Mouse (Mus musculus) lung, postnatal 0 days (tissue): ENCODE measurements around the gene Bard1. TPM values are rescaled to one million over a fixed set of nuclear protein-coding genes. Genes with fewer than 3 reads are reported as not detected.

Experiments
- ATAC-seq: fragments of 200-750 bp; cut with Nextera tagmentation; 2 replicates; pipeline ENCODE4 v1.8.0; 2017; ENCODE audit warnings: moderate library complexity
- DNase-seq: peaks from one replicate; pipeline ENCODE4 v3.0.0-alpha.2; 2016; ENCODE audit warnings: low spot score
- H3K27ac ChIP-seq: fragments of 300-500 bp; sonication (generic); 2 replicates; pipeline ENCODE4 v1.5.1; 2014; ENCODE audit warnings: antibody characterized with exemption, mild to moderate bottlenecking, low read length, mixed read lengths
- H3K27me3 ChIP-seq: fragments of 300-500 bp; sonication (generic); replicated peaks from 2 replicates; pipeline ENCODE4 v1.6.1; 2014; ENCODE audit warnings: low read length, mixed read lengths; ENCODE audit not compliant: insufficient read depth
- H3K36me3 ChIP-seq: fragments of 300-500 bp; sonication (generic); 2 replicates; pipeline ENCODE4 v1.6.1; 2014; ENCODE audit warnings: low read length, mixed read lengths; ENCODE audit not compliant: insufficient read depth
- H3K4me1 ChIP-seq: fragments of 300-500 bp; sonication (generic); 2 replicates; pipeline ENCODE4 v1.6.1; 2014; ENCODE audit warnings: antibody characterized with exemption, low read depth, low read length, mixed read lengths; ENCODE audit not compliant: insufficient read depth
- H3K4me2 ChIP-seq: fragments of 300-500 bp; sonication (generic); replicated peaks from 2 replicates; pipeline ENCODE4 v1.6.1; 2014; ENCODE audit warnings: low read depth, mild to moderate bottlenecking, low read length, moderate library complexity, mixed read lengths
- H3K4me3 ChIP-seq: fragments of 300-500 bp; sonication (generic); 2 replicates; pipeline ENCODE4 v1.5.1; 2014; ENCODE audit warnings: low read depth, low read length
- H3K9ac ChIP-seq: fragments of 300-500 bp; sonication (generic); replicated peaks from 2 replicates; pipeline ENCODE4 v1.6.1; 2014; ENCODE audit warnings: low read depth, mild to moderate bottlenecking
- H3K9me3 ChIP-seq: fragments of 300-500 bp; sonication (generic); 2 replicates; pipeline ENCODE4 v1.6.1; 2016; ENCODE audit warnings: low read length, mixed read lengths
- CTCF ChIP-seq: IDR thresholded peaks from 2 replicates; pipeline ENCODE4 v1.5.1; 2016; ENCODE audit warnings: antibody characterized with exemption, mild to moderate bottlenecking
- EP300 ChIP-seq: IDR thresholded peaks from 2 replicates; pipeline ENCODE4 v1.6.1; 2016; ENCODE audit warnings: antibody characterized with exemption, mild to moderate bottlenecking, control low read depth
- WGBS: fragments of 180-500 bp; shearing (Covaris S2); extraction: QIAGEN DNeasy Blood & Tissue Kit; methylation state at CpG from one replicate; pipeline ENCODE4 v1.1.7; 2014; 5-methylcytosine and 5-hydroxymethylcytosine counted together
- polyA plus RNA-seq: library from polyadenylated mRNA; unstranded; fragments of >200 nt; fragmentation: Nextera tagmentation; extraction: Ambion mirVana; gene quantifications from 2 replicates; pipeline ENCODE4 v1.2.1, GENCODE M21; 2015

Gene Bard1
- polyA plus RNA-seq, 1 experiment from 2014 or later = 0.37 TPM

- ATAC-seq (no peak), DNase-seq (no peak)
- Histone ChIP-seq H3K9ac (no peak overlapping the region), H3K4me1 (no peaks in the 10 kb centered on the region), H3K27ac (no peak overlapping the region), H3K27me3 (no peaks in the 10 kb centered on the region), H3K4me3 (no peak overlapping the region), H3K4me2 (no peak overlapping the region), H3K36me3 (no peaks in the 10 kb centered on the region), H3K9me3 (no peaks in the 10 kb centered on the region)
- no peak for TF ChIP-seq CTCF
- TF ChIP-seq EP300 = no peak
- WGBS = 21% methylated on average over 1 of the region's 1 CpGs
These were observed 67.4 kb downstream of the Bard1 start for GRCm38 (mm10) chr1:71035565-71035964.

GRCm38 (mm10) chr1:71022766-71023165, 80.2 kb downstream of the Bard1 start:
- Histone ChIP-seq H3K4me3 (no peak overlapping the region), H3K9ac (no peak overlapping the region), H3K4me2 (no peak overlapping the region), H3K27ac (no peak overlapping the region), H3K27me3 (no peaks in the 10 kb centered on the region), H3K9me3 (no peaks in the 10 kb centered on the region), H3K4me1 (no peaks in the 10 kb centered on the region), H3K36me3 (no peaks in the 10 kb centered on the region)
- ATAC-seq = no peak
- WGBS = 72% methylated on average over 5 of the region's 5 CpGs
- TF ChIP-seq EP300 (no peak), CTCF (no peak)
- DNase-seq = no peak

- no peaks in the 10 kb centered on the region for H3K36me3 ChIP-seq
- H3K4me1 ChIP-seq = no peaks in the 10 kb centered on the region
- H3K9ac ChIP-seq = no peak overlapping the region
- H3K27me3 ChIP-seq = no peaks in the 10 kb centered on the region
- no peak for TF ChIP-seq CTCF
- ATAC-seq (no peak), DNase-seq (no peak)
- H3K27ac ChIP-seq = no peak overlapping the region
- no peak overlapping the region for H3K4me2 ChIP-seq
- H3K4me3 ChIP-seq = no peak overlapping the region
- no peaks in the 10 kb centered on the region for H3K9me3 ChIP-seq
These were observed 88.6 kb downstream of the Bard1 start for GRCm38 (mm10) chr1:71014345-71014744.

GRCm38 (mm10) chr1:71005998-71006397, 96.9 kb downstream of the Bard1 start:
- ATAC-seq (no peak), DNase-seq (no peak)
- H3K36me3 ChIP-seq = no peaks in the 10 kb centered on the region
- H3K4me2 ChIP-seq = no peak overlapping the region
- H3K9me3 ChIP-seq = no peaks in the 10 kb centered on the region
- TF ChIP-seq CTCF (no peak), EP300 (no peak)
- no peak overlapping the region for H3K4me3 ChIP-seq
- no peaks in the 10 kb centered on the region for H3K27me3 ChIP-seq
- H3K27ac ChIP-seq = no peak overlapping the region
- no peak overlapping the region for H3K9ac ChIP-seq
- H3K4me1 ChIP-seq = no peaks in the 10 kb centered on the region
- 64% methylated on average over 6 of the region's 6 CpGs for WGBS

- Histone ChIP-seq H3K36me3 (no peaks in the 10 kb centered on the region), H3K4me3 (no peak overlapping the region), H3K4me2 (no peak overlapping the region), H3K27ac (no peak overlapping the region), H3K4me1 (no peaks in the 10 kb centered on the region), H3K9me3 (no peaks in the 10 kb centered on the region), H3K27me3 (no peaks in the 10 kb centered on the region), H3K9ac (no peak overlapping the region)
- TF ChIP-seq CTCF (no peak), EP300 (no peak)
- ATAC-seq = no peak; the same call in 1 of the 2 replicates
- DNase-seq = no peak
- WGBS = 20% methylated on average over 1 of the region's 1 CpGs
These were observed 98.8 kb downstream of the Bard1 start for GRCm38 (mm10) chr1:71004177-71004576.

GRCm38 (mm10) chr1:71003741-71004140, 99.2 kb downstream of the Bard1 start:
- Histone ChIP-seq H3K36me3 (no peaks in the 10 kb centered on the region), H3K27ac (no peak overlapping the region), H3K9ac (no peak overlapping the region), H3K4me3 (no peak overlapping the region), H3K4me1 (no peaks in the 10 kb centered on the region), H3K4me2 (no peak overlapping the region), H3K27me3 (no peaks in the 10 kb centered on the region), H3K9me3 (no peaks in the 10 kb centered on the region)
- WGBS = 21% methylated on average over 1 of the region's 1 CpGs
- no peak for TF ChIP-seq CTCF
- TF ChIP-seq EP300 = no peak
- no peak for DNase-seq
- ATAC-seq = no peak

GRCm38 (mm10) chr1:70997377-70997993, 105.5 kb downstream of the Bard1 start:
- no peak overlapping the region for H3K27ac ChIP-seq
- ATAC-seq (no peak), DNase-seq (no peak)
- 51% methylated on average over 10 of the region's 10 CpGs for WGBS
- no peak for TF ChIP-seq EP300
- no peak for TF ChIP-seq CTCF
- no peak overlapping the region for H3K4me2 ChIP-seq
- H3K9ac ChIP-seq = no peak overlapping the region
- H3K4me1 ChIP-seq = no peaks in the 10 kb centered on the region
- H3K36me3 ChIP-seq = no peaks in the 10 kb centered on the region
- no peaks in the 10 kb centered on the region for H3K9me3 ChIP-seq
- H3K4me3 ChIP-seq = no peak overlapping the region
- H3K27me3 ChIP-seq = no peaks in the 10 kb centered on the region
